Mouse (Mus musculus): ENCODE data around the gene Adora2a.

- TF ChIP-seq POLR2A (IDR thresholded peaks at IDR 0.05; ENCODE audit: borderline replicate concordance, extremely low read depth, insufficient read depth, insufficient read length, poor library complexity, severe bottlenecking) (no peak), CTCF (IDR thresholded peaks at IDR 0.05; ENCODE audit: borderline replicate concordance, extremely low read depth, insufficient read depth, insufficient read length) (no peak)
These were observed 40.2 kb upstream of the Adora2a start for GRCm38 (mm10) chr10:75276427-75277013.
